Mouse (Mus musculus): ENCODE results near the gene Dcn.

GRCm38 (mm10) chr10:97547740-97548139, 68.3 kb downstream of the Dcn start:
- no peak for TF ChIP-seq CTCF (IDR thresholded peaks at IDR 0.05; ENCODE audit: low read depth)
- no peak for TF ChIP-seq EP300 (IDR thresholded peaks at IDR 0.05; ENCODE audit: low read depth)
